Mouse (Mus musculus): ENCODE measurements around the gene Msantd3.

DNA sequence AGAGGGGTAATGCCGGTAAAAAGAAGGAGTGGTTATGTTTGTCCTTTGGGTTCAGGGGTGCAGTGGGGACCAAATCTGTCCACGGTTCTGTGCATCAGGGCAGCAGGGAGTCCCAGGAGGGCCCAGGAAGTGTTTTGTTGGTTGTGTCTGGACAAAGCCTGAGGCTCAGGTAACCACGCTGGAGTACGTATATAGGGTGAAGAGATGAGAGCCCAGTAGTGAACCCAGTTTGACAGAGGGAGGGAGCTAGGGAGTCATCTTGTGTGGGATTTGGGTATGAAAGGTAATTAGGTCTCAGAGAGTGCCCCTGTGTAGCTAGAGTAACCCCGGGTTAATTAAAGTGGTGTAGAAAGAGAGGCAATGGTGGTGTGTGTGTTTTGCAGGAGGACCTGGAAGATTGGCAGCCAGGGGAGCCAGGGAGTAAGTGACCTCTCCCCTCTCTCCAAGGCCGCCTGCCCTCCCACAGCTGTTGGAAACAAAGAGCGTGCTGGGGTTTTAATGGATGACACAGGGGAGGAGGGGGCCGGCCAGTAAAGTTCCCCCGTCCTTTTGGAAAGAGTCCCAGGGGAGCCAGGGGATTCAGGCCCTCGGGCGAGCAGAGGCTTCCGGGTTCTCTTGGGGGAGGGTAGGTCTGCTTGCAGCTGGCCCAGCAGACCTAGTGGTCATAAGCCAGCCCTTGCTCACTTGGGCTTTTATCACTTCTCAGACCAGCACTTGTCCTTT, 46.5 kb downstream of the Msantd3 start:
- peak in 1 of 2 experiments; percentile 48; a peak in 2 of 4 replicates for TF ChIP-seq CTCF (conservative IDR thresholded peaks at IDR 0.05 in 1 of 2, IDR thresholded peaks at IDR 0.05 in 1 of 2; ENCODE audit: low read depth in 2 of 2, low read length in 2 of 2)
- TF ChIP-seq POLR2A (IDR thresholded peaks at IDR 0.05; ENCODE audit: low read depth, low read length), result 0 out of 2 replicates have a peak, but pooled peaks have one; percentile 15
- TF ChIP-seq MAX (IDR thresholded peaks at IDR 0.05; ENCODE audit: low read length), result no peak
- no peak for TF ChIP-seq SMC3 (IDR thresholded peaks at IDR 0.05; ENCODE audit: low read depth, low read length)
- TF ChIP-seq NRF1 (IDR thresholded peaks at IDR 0.05; ENCODE audit: low read depth, low read length), result no peak
- no peak for TF ChIP-seq MXI1 (IDR thresholded peaks at IDR 0.05; ENCODE audit: low read depth, low read length)
- no peak for TF ChIP-seq GABPA (IDR thresholded peaks at IDR 0.05; ENCODE audit: insufficient replicate concordance, low read depth, low read length)
- TF ChIP-seq USF1 (IDR thresholded peaks at IDR 0.05; ENCODE audit: low read depth, low read length), result no peak
- TF ChIP-seq ZMIZ1 (IDR thresholded peaks at IDR 0.05; ENCODE audit: low read depth, low read length), result no peak
- TF ChIP-seq USF2 (conservative IDR thresholded peaks at IDR 0.05; ENCODE audit: low read depth, low read length), result no peak
- TF ChIP-seq SIN3A (IDR thresholded peaks at IDR 0.05; ENCODE audit: low read length), result peak; percentile 74
- TF ChIP-seq NELFE (IDR thresholded peaks at IDR 0.05; ENCODE audit: low read depth, low read length), result no peak
- TF ChIP-seq HCFC1 (IDR thresholded peaks at IDR 0.05; ENCODE audit: low read depth, low read length), result no peak

All from CH12.LX (cell line).